Mouse (Mus musculus): ENCODE data around the gene Chodl. TPM values are rescaled to one million over a fixed set of nuclear protein-coding genes. Genes with fewer than 3 reads are reported as not detected.

The Chodl gene
- polyA plus RNA-seq, 1 experiment from 2014 or later = 1.4 TPM

DNA sequence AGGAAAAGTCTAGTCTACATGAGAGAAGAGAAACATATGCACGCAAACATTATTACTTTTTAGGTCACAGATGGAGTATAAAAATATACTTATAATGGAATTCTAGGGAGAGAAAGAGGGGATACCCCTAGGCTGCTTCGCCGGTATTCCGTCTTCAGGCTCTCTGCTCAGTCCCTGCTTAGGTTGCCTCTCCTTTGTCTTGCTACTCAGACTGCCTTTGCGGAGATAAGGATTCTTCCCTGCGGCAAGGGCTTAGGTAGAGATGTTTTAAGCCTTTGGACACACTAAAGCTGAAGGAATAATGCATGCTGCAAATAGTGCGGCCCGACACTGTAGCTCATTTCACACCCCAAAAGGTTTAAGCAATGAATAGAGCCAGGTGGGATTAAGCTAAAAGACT lies 45.6 kb downstream of the Chodl start:
- 85% methylated on average over 8 of the region's 8 CpGs for WGBS
- Histone ChIP-seq H3K4me1 (ENCODE audit: insufficient read depth, low read length) (no peaks in the 10 kb centered on the region), H3K4me2 (replicated peaks; ENCODE audit: low read depth, low read length) (no peak overlapping the region), H3K27me3 (ENCODE audit: insufficient read depth, low read length) (no peaks in the 10 kb centered on the region), H3K9ac (replicated peaks; ENCODE audit: low read length) (no peak overlapping the region), H3K27ac (ENCODE audit: low read length) (no peak overlapping the region), H3K9me3 (ENCODE audit: low read length) (no peaks in the 10 kb centered on the region), H3K4me3 (ENCODE audit: low read length) (no peak overlapping the region), H3K36me3 (ENCODE audit: insufficient read depth, low read length) (no peaks in the 10 kb centered on the region)
- ATAC-seq (ENCODE audit: low FRiP score, low TSS enrichment) = no peak

Other genes starting within 250 kb of the Chodl start
- gene Tmprss15, start 160.1 kb downstream of the Chodl start, polyA plus RNA-seq (2015; fragmentation: Nextera tagmentation; extraction: Ambion mirVana) = not detected in 2 replicates